Mouse (Mus musculus) ES-E14 (cell line): ENCODE measurements around the gene Mfsd2a. TPM values are rescaled to one million over a fixed set of nuclear protein-coding genes. Genes with fewer than 3 reads are reported as not detected.

Experiments used
- DNase-seq: peaks from one replicate; pipeline ENCODE4 v3.0.0-alpha.2; 2013; ENCODE audit warnings: low read depth, low spot score
- H3K27ac ChIP-seq: 2 replicates; pipeline ENCODE4 v1.5.1; 2012; ENCODE audit warnings: low read depth, mild to moderate bottlenecking, low read length, moderate library complexity, mixed read lengths; ENCODE audit not compliant: poor library complexity, insufficient read depth, severe bottlenecking
- H3K36me3 ChIP-seq: 2 replicates; pipeline ENCODE4 v1.6.1; 2012; ENCODE audit warnings: mild to moderate bottlenecking, low read length, moderate library complexity, mixed read lengths; ENCODE audit not compliant: control insufficient read depth, poor library complexity, insufficient read depth, severe bottlenecking
- H3K4me1 ChIP-seq, 2 experiments: fragments of 150-350 bp in 1 of 2; sonication (generic) in 1 of 2; 2 replicates each; pipeline ENCODE4 v1.6.1; 2012; ENCODE audit warnings: low read length in 2 of 2, mild to moderate bottlenecking in 1 of 2, mixed read lengths in 1 of 2; ENCODE audit not compliant: control insufficient read depth in 2 of 2, insufficient read depth in 2 of 2, poor library complexity in 1 of 2
- H3K4me3 ChIP-seq, 2 experiments: fragments of 150-350 bp in 1 of 2; sonication (generic) in 1 of 2; 2 replicates each; pipeline ENCODE4 v1.5.1; 2012; ENCODE audit warnings: low read length in 2 of 2, low read depth in 1 of 2, mild to moderate bottlenecking in 1 of 2, mixed read lengths in 1 of 2; ENCODE audit not compliant: insufficient read depth in 1 of 2, poor library complexity in 1 of 2, severe bottlenecking in 1 of 2
- H3K9ac ChIP-seq: 2 replicates; pipeline ENCODE4 v1.6.1; 2012; ENCODE audit warnings: low read depth, mild to moderate bottlenecking, low read length, mixed read lengths; ENCODE audit not compliant: poor library complexity, insufficient read depth, severe bottlenecking
- H3K9me3 ChIP-seq: fragments of 150-350 bp; sonication (generic); 2 replicates; pipeline ENCODE4 v1.6.1; 2012; ENCODE audit warnings: low read depth, mild to moderate bottlenecking, low read length; ENCODE audit not compliant: control insufficient read depth, insufficient read depth
- CHD2 ChIP-seq: IDR thresholded peaks from 2 replicates; pipeline ENCODE4 v1.6.1; 2014; ENCODE audit warnings: mild to moderate bottlenecking, low read depth, low read length, inconsistent platforms
- HCFC1 ChIP-seq: IDR thresholded peaks from 2 replicates; pipeline ENCODE4 v1.6.1; 2012; ENCODE audit warnings: low read length, inconsistent platforms, borderline replicate concordance; ENCODE audit not compliant: insufficient read depth
- MAFK ChIP-seq: IDR thresholded peaks from 2 replicates; pipeline ENCODE4 v1.6.1; 2014; ENCODE audit warnings: mild to moderate bottlenecking, low read depth, low read length, inconsistent platforms; ENCODE audit not compliant: insufficient read depth
- ZC3H11A ChIP-seq: IDR thresholded peaks from 2 replicates; pipeline ENCODE4 v1.6.1; 2012; ENCODE audit warnings: low read depth, mild to moderate bottlenecking, inconsistent platforms, low read length, borderline replicate concordance
- ZNF384 ChIP-seq: IDR thresholded peaks from 2 replicates; pipeline ENCODE4 v1.6.1; 2012; ENCODE audit warnings: low read depth, low read length, inconsistent platforms
- in situ Hi-C, 2 experiments: fragments of 600-800 bp; cut with MboI; formaldehyde crosslinking; loops; one replicate each; pipeline ENCODE4 v1.15.1; 2025; ENCODE audit warnings: low sequenced_read_pairs in 2 of 2, inconsistent platforms in 1 of 2; ENCODE audit not compliant: unreplicated experiment in 2 of 2
- total RNA-seq: library from RNA; depleted of rRNA; stranded (reverse); fragments of 300-350 nt; gene quantifications from 2 replicates; pipeline ENCODE4 v1.2.3, GENCODE M21; 2012

Gene Mfsd2a
- total RNA-seq, 1 experiment: 4.3 TPM

DNA sequence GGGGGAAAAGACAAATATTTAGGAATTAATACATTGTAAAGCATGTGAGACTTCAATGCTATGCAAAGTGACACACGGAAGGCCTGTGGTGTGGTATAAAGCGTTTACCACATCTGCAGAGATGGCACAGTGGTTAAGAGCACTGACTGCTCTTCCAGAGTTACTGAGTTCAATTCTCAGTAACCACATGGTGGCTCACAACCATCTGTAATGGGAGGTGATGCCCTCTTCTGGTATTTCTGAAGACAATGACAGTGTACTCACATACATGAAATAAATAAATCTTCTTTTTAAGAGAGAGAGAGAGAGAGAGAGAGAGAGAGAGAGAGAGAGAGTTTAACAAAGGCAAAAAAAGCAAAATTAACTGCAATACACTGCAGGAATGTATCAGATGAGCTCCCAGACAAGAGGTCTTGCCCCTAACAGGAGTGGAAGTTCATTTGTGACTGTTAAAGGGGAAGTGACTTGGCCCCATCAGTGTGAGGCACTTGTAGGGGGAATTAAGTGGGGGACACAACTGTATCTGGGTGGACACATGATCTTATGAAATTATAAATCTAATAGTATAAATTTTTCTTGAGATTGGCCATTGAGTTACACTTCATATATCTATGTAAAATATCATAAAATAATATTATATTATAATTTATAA lies 29.9 kb downstream of the Mfsd2a start:
- TF ChIP-seq HCFC1: no peak
- no peak for DNase-seq
- no peak overlapping the region for H3K4me3 ChIP-seq
- H3K9ac ChIP-seq: no peak overlapping the region
- no peaks in the 10 kb centered on the region for H3K4me1 ChIP-seq
- H3K9me3 ChIP-seq: no peaks in the 10 kb centered on the region
- in situ Hi-C loops: no loop called here
- no peak overlapping the region for H3K27ac ChIP-seq
- H3K36me3 ChIP-seq: no peaks in the 10 kb centered on the region

DNA sequence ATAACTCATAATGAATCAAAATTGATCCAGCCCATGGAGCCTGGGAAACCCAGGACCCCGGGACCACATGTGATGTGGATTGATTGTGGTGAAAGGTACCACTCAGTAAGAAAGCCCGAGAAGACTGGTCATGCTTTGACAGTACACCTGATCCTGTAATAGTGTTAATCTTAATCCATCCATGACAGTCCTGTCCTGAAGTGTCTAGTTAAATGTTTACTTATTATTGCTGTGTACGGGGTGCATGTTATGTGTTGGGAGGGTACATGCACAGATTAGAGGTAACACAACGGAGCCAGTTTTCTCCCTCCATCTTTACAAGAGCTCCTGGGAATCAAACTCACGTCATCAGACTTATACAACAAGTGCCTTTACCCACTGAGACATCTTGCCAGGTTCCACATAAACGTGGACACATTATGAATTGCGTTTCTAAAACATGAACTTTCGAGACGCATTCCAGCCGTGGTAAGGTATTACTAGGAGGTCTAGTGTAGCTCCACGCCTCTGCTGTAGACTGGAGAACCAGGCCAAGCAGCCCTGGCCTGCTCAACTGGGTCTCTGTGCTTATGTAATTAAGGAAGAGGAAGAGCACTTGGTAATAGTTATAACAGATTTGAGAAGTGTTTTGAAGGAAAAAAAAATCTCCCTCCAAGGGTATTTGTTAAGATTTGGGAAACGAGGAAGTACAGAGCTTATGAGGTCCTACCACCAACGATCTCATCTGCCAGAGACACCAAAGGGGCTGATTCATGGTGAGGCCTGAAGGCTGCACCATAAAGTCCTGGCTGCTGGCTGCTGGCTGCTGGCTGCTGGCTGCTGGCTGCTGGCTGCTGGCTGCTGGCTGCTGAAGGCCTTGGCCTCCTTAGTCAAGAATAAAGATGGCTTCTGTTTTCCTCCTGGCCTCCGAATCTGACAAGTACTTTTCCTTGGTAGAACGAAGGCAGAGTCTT lies 37.3 kb downstream of the Mfsd2a start:
- in situ Hi-C loops: loop anchor here in 1 of 2 experiments (25.0 kb wide), 1 partner anchor 164 kb away; no protein-coding TSS in a partner anchor
- Histone ChIP-seq H3K4me1 (no peaks in the 10 kb centered on the region), H3K9me3 (no peaks in the 10 kb centered on the region), H3K36me3 (no peaks in the 10 kb centered on the region), H3K9ac (no peak overlapping the region), H3K27ac (no peak overlapping the region), H3K4me3 (no peak overlapping the region)
- no peak for DNase-seq
- TF ChIP-seq HCFC1 (no peak), ZC3H11A (no peak), MAFK (no peak), ZNF384 (no peak), CHD2 (no peak)

DNA sequence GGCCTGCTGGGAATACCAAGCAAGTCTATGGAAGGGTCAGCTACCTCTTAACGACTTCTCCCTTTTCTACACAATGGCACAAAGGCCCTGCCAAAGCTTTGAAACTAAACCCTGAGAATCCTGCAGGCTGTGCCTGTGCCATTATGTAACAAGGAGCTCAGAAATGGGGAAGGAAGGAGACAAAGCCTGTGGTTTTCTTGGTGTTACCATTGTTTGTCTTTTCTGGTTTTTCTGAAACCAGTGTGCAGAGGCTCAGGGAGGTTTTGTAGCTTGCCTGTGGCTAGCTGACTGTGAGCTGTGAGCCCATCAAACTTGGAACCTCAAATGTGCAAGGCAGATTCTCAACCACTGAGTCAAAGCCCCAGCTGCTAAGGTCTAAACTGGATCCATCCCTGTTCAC lies 38.1 kb downstream of the Mfsd2a start:
- in situ Hi-C loops: loop anchor here in 1 of 2 experiments (25.0 kb wide), 1 partner anchor 164 kb away; no protein-coding TSS in a partner anchor
- H3K27ac ChIP-seq: no peak overlapping the region
- no peak for DNase-seq

DNA sequence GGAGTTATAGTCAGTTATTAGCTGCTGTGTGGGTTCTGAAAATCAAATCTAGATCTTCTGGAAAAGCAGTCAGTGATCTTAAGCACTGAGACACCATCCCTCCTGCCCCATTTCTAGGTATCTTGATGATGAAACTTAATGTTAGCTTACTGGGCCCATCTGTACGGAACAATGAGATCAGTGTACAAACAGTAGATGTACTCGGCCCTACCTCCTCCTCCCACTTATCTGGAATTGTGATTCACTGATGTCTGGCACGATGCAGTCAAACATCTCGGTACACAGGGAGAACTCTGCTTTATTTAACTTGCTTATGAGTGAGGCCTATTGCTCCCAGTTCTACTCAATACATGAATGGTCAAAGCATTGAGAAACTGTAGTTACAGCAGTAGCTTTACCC lies 45.0 kb downstream of the Mfsd2a start:
- Histone ChIP-seq H3K9ac (no peak overlapping the region), H3K27ac (no peak overlapping the region), H3K36me3 (no peaks in the 10 kb centered on the region), H3K4me3 (no peak overlapping the region), H3K4me1 (no peaks in the 10 kb centered on the region), H3K9me3 (no peaks in the 10 kb centered on the region)
- TF ChIP-seq ZNF384: no peak
- TF ChIP-seq MAFK: no peak
- no peak for TF ChIP-seq ZC3H11A
- TF ChIP-seq HCFC1: no peak
- no peak for TF ChIP-seq CHD2
- DNase-seq: no peak
- in situ Hi-C loops: loop anchor here (10.0 to 25.0 kb wide), 2 partner anchors 169 to 171 kb away; no protein-coding TSS in a partner anchor

More for the DNA sequence above, 38.1 kb downstream of the Mfsd2a start:
- Histone ChIP-seq H3K9me3 (no peaks in the 10 kb centered on the region), H3K4me3 (no peak overlapping the region), H3K36me3 (no peaks in the 10 kb centered on the region), H3K9ac (no peak overlapping the region), H3K4me1 (no peaks in the 10 kb centered on the region)
- TF ChIP-seq CHD2 (no peak), HCFC1 (no peak), ZNF384 (no peak), MAFK (no peak), ZC3H11A (no peak)
